Mouse (Mus musculus): ENCODE results near the gene Setd7. TPM values are rescaled to one million over a fixed set of nuclear protein-coding genes. Genes with fewer than 3 reads are reported as not detected.

The Setd7 gene
- total RNA-seq, 2 experiments from 2014 or later, result 12.5 to 15.9 TPM

GRCm38 (mm10) chr3:51483741-51484359 is 76.8 kb downstream of the Setd7 start, which contains the start of gene Rab33b:
TSS of gene Rab33b (plus strand) at chr3:51483920.
- peak; percentile 90 for ATAC-seq (replicated peaks; ENCODE audit: low FRiP score, low TSS enrichment, poor library complexity, severe bottlenecking)

DNA sequence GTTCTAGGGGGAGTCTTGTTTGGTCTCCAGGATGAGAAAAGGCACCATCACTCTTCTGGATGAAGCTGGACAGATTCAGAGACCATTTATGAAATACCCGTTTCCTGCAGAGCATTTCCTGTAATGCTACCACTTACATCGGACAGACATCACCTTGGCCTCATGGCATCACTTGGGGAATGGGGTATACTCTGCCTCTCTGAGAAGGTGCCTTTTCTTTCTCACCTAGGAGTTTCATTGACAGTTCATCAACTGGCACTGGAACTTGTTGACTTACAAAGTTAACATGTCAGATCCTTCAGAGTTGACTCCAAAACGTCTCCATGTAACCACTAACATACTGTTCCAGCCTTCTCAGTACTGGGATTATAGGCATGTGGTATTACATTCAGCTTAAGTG is 77.9 kb downstream of the Setd7 start:
- no peak for ATAC-seq (replicated peaks; ENCODE audit: low FRiP score, low TSS enrichment, poor library complexity, severe bottlenecking)

DNA sequence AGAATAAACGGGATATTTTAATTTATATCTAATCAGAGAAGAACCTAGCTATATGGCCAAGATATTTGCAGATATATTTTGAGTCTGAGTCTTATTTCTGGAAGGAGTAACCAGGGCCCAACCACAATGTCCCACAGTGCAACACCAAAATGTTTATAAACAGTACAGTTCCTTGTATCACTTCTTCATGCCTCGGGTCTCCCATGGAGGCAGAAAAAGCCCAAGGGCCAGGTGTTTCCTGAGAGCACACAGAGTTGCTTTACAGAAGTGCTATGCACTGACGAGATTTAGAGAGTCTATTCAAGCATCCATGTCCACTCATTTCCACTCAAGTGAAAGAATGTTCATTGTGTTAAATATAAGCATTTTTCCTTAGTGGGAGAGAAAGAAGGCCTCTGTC is 78.8 kb downstream of the Setd7 start:
- ATAC-seq (replicated peaks; ENCODE audit: low FRiP score, low TSS enrichment, poor library complexity, severe bottlenecking), result no peak

DNA sequence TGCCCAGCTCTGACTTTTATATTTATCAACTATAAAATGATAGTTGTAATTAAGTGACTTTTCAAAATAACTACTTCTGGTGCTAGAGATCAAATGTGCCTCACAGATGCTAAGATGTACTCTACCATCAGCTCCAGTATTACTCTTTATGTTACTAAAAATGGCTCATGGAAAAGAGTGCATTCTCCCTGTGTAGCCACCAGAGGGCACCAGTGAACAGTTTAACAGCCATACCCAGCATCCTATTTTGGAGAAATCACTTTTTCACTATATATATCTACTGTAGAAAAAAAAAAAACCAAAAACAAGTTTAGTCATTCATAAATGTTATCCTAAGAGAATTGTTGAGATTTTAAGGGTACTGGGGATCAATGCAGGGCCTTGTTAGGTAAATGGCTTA is 79.6 kb downstream of the Setd7 start:
- no peak for ATAC-seq (replicated peaks; ENCODE audit: low FRiP score, low TSS enrichment, poor library complexity, severe bottlenecking)

- no peak for ATAC-seq (replicated peaks; ENCODE audit: low FRiP score, low TSS enrichment, poor library complexity, severe bottlenecking)
These were observed 80.8 kb downstream of the Setd7 start for GRCm38 (mm10) chr3:51479893-51480292.

DNA sequence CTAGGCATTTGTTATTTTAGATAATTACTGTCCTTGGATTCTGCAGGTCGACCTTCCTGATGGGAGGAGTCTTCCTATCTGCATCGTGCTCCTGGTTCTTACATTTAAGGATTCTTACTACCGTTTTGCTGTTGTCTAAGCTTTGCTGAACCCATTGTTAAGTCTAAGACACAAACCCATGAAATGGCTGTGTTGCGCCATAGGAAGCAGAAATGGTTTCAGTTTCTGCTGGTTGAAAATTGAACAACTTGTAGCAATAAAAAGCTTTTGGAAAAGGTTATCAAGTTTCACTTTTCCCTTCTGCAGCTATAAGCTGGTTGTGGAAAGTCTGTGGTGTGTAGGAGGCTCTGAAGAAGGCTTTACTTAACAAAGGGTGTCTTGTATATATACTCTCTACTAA is 85.0 kb downstream of the Setd7 start:
- ATAC-seq (replicated peaks; ENCODE audit: low FRiP score, low TSS enrichment, poor library complexity, severe bottlenecking), result no peak

DNA sequence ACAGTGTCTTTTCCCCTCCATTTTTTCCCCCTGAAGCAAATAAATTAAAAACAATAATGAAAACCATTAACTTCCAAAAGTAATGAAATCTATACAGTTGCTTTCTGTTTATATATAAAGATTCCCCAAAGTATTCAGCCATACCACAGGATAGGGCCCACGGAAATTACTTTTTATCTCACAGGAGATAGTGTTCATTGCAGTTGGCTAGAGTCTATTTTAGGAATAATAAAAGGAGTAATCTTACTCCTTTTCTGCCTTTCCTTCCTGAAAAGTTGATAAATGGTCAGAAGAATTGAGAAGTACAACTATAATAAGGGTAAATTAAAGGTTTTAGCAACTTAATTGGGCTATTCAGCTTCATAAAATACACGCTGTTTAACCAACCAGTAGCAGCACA is 92.1 kb downstream of the Setd7 start:
- ATAC-seq (replicated peaks; ENCODE audit: low FRiP score, low TSS enrichment, poor library complexity, severe bottlenecking), result no peak

Other genes with a start within 250 kb of the Setd7 start
- gene Elf2, start 220.2 kb downstream of the Setd7 start, total RNA-seq (2014; fragmentation: Nextera tagmentation), result 68.1 and 69.2 TPM in 2 replicates
- 117 and 122 TPM in 2 replicates for gene Elf2, start 220.2 kb downstream of the Setd7 start, total RNA-seq (2017)
- gene Mgarp, start 164.1 kb downstream of the Setd7 start, total RNA-seq (2014; fragmentation: Nextera tagmentation), result not detected in 2 replicates
- not detected in 2 replicates for gene Mgarp, start 164.1 kb downstream of the Setd7 start, total RNA-seq (2017)
- 273 and 323 TPM in 2 replicates for gene Ndufc1, start 151.9 kb downstream of the Setd7 start, total RNA-seq (2014; fragmentation: Nextera tagmentation)
- gene Ndufc1, start 151.9 kb downstream of the Setd7 start, total RNA-seq (2017), result 64.5 and 116 TPM in 2 replicates
- 116 and 129 TPM in 2 replicates for gene Naa15, start 145.7 kb downstream of the Setd7 start, total RNA-seq (2014; fragmentation: Nextera tagmentation)
- 123 and 152 TPM in 2 replicates for gene Naa15, start 145.7 kb downstream of the Setd7 start, total RNA-seq (2017)
- gene Rab33b, start 77.0 kb downstream of the Setd7 start, total RNA-seq (2014; fragmentation: Nextera tagmentation), result 3.7 and 5.6 TPM in 2 replicates
- 5.6 and 6.8 TPM in 2 replicates for gene Rab33b, start 77.0 kb downstream of the Setd7 start, total RNA-seq (2017)
- gene Mgst2, start 99.5 kb upstream of the Setd7 start, total RNA-seq (2014; fragmentation: Nextera tagmentation), result 8.3 and 8.9 TPM in 2 replicates
- 0.19 and 0.66 TPM in 2 replicates for gene Mgst2, start 99.5 kb upstream of the Setd7 start, total RNA-seq (2017)